Mouse (Mus musculus): ENCODE results near the gene Odaph.

DNA sequence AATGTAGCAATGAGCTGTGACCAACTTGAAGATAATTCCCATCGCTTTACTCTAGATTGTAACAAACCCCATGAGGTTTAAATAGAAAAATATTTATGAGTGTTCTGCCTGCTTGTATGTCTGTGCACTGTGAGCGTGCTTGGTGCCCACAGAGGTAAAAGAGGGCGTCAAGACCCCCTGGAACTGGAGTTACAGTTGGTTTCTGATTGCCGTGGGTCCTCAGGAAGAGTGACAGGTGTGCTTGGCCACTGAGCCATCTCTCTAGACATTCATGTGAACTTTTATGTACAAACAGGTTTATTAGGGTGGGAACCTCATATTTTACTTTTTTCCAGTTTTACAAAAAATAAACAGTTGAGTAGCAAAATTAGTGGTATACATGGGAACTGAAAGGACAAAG, 56.5 kb downstream of the Odaph start, which contains the start of gene Cdkl2:
- TF ChIP-seq POLR2A (IDR thresholded peaks at IDR 0.05; ENCODE audit: borderline replicate concordance, extremely low read depth, low read depth, low read length), result no peak
- TF ChIP-seq CTCF (IDR thresholded peaks at IDR 0.05; ENCODE audit: insufficient read depth, low read length), result no peak

All from lung, adult 2 months (tissue).